Mouse (Mus musculus) gastrocnemius, adult 2 months (tissue): ENCODE results near the gene 4933411K16Rik. TPM values are rescaled to one million over a fixed set of nuclear protein-coding genes. Genes with fewer than 3 reads are reported as not detected.
"Not testable (repeated sequence)": the region's sequence is repeated elsewhere in the genome, so short reads cannot be mapped to it uniquely, and the experiment has no call there.

ENCODE experiments used
- DNase-seq: peaks from one replicate; pipeline ENCODE4 v3.0.0; 2022
- H3K27ac ChIP-seq: fragments of 200-600 bp; 2 replicates; pipeline ENCODE4 v1.8.1; 2022; ENCODE audit warnings: mild to moderate bottlenecking
- H3K4me3 ChIP-seq: fragments of 200-600 bp; 2 replicates; pipeline ENCODE4 v1.8.1; 2022; ENCODE audit warnings: mild to moderate bottlenecking, moderate library complexity
- CTCF ChIP-seq: fragments of 200-600 bp; IDR thresholded peaks from 2 replicates; pipeline ENCODE4 v1.8.1; 2022; ENCODE audit warnings: antibody characterized with exemption, mild to moderate bottlenecking, moderate library complexity
- intact Hi-C: fragments of 180-260 bp; cut with DNase I; formaldehyde crosslinking; loops from one replicate; pipeline ENCODE4 v1.15.1; 2025
- total RNA-seq, 2 experiments: library from RNA; stranded (reverse); gene quantifications; 2 replicates each; pipeline ENCODE4 v1.2.3; 2021

The 4933411K16Rik gene
- total RNA-seq, 2 experiments from 2014 or later, result 0.28 to 0.33 TPM

DNA sequence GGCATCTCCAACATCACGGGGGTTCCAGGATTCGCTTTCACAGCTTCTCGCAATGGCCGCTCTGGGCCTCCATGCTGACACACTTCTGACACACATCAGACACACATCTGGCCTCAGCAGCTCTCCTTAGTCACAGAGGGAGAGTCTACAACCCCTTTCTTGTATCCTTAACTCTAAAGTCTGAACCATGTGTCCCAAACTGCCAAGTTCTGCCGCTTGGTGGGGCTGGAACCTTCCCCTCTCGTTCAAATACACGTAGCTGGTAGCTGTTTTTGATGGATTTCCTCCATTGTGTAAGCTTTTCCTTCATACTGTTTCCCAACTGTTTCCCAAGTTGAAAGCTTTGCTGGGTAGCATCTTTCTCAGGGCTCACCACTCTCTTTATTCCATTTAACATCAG, 19.2 kb downstream of the 4933411K16Rik start:
- intact Hi-C loops, result no loop called here
- DNase-seq, result no peak
- TF ChIP-seq CTCF, result no peak
- no peak overlapping the region for H3K27ac ChIP-seq
- H3K4me3 ChIP-seq, result no peak overlapping the region

DNA sequence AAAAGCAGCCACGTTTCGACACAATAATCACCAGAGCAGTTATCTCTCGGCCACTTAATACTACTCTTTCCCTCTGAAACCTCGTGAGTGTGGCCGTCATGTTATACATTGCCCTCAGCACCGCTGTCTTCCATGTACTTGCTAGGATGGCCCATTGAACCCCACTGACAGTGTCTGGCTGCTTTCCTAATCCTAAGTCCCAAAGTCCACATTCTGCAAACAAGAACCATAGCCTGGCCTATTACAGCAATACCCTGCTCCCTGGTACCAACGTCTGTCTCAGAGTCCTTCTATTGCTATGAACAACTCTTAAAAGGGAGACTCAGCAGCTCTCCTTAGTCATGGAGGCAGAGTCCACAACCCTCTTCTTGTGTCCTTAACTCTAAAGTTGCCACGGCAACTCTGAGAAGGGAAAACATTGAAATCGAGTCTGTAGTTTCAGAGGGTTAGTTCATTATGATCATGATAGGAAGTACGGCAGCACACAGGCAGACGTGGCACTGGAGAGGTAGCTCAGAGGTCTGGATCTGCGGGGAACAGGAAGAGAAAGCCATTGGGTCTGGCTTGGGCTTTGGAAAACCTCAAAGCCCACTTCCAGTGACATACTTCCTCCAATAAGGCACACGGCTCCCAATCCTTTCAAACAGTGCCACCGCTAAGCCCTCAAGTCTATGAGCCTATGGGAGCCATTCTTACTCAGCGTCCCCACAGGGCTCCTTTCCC, 20.0 kb downstream of the 4933411K16Rik start:
- Histone ChIP-seq H3K27ac (peak overlapping the region; percentile 35; the same call in 1 of the 2 replicates), H3K4me3 (no peak overlapping the region)
- DNase-seq, result no peak
- intact Hi-C loops, result no loop called here
- TF ChIP-seq CTCF, result no peak

DNA sequence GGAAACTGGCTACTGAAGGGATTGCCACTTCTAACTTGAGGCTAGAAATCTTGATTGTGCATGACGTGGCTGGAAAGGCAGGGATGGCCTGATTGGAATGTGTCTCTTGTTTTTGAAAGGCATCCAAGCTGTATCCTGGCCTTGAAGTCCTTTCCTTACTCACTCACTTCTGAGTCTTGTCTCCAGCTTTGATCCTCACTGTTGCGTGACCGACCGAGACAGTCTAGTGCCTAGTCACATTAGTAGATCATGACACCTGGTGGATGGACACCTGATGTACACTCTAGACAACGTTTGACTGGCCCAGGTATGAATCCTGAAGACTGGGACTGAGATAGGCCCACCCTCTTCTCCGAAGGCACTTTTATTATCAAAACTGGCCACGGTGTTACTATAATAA, 20.8 kb downstream of the 4933411K16Rik start:
- TF ChIP-seq CTCF, result peak; percentile 43
- intact Hi-C loops, result no loop called here

DNA sequence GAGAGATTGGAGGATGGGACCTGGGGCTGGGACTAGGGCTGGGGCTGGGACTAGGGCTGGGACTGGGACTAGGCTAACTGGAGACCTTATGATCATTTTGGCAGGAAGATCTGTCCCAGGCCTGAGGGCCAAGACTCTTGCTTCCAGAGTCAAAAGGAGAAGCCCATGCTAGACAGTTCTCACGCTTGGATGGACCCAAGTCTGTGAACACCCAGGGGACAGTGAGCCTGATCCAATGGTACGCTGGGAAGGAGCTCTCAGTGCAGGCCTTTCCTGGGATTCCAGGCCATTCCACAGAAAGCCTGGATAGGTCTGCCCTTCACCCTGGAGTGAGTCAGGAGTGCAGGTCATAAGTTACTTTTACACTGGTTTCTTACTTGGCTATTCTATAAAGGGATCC, 23.0 kb downstream of the 4933411K16Rik start:
- intact Hi-C loops, result no loop called here
- DNase-seq, result no peak
- H3K27ac ChIP-seq, result peak overlapping the region; percentile 48
- no peak for TF ChIP-seq CTCF
- no peak overlapping the region for H3K4me3 ChIP-seq

More for the DNA sequence above, 20.8 kb downstream of the 4933411K16Rik start:
- Histone ChIP-seq H3K27ac (peak overlapping the region; percentile 35; the same call in 1 of the 2 replicates), H3K4me3 (no peak overlapping the region)
- DNase-seq, result no peak

DNA sequence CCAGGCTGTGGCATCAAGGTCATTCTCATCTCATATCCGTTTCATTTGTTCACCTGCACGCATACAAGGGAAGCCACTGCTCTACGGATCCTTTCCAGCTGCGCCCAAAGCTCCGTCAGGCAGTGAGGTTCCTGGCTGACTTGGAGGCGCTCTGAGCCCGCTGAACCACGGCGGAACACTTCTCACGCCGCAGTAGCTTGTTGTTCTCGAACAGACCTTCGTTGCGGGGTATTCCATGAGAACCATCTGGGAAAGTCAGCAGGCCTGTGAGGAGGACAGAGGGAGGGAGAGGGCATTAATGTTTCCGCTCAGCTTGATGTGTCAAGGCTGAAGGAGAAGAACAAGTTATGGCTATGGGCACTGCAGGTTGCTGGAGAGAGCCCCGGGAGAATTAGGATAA, 23.9 kb downstream of the 4933411K16Rik start:
- Histone ChIP-seq H3K27ac (no peak overlapping the region), H3K4me3 (no peak overlapping the region)
- DNase-seq, result no peak
- TF ChIP-seq CTCF, result no peak
- intact Hi-C loops, result no loop called here

DNA sequence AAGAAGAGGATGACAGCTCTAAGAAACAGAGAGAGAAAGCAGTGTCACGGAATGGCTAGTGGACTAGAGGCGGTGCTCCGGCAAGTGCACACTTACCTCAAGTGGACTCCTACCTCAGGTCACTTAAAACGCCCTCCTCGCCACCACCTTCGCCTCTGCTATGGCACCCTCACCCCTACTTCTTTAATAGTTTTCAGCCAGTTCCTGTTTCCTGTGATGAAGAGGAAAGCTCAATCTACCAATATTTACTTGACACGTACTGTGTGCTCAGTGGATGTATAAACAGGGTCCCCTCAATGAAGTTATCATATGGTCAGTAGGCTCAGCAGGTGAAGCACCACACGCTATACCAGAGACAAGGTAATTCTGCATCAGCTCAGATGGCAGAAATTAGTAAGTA, 26.5 kb downstream of the 4933411K16Rik start:
- no peak overlapping the region for H3K4me3 ChIP-seq
- intact Hi-C loops, result no loop called here
- H3K27ac ChIP-seq, result no peak overlapping the region
- no peak for TF ChIP-seq CTCF
- DNase-seq, result no peak

DNA sequence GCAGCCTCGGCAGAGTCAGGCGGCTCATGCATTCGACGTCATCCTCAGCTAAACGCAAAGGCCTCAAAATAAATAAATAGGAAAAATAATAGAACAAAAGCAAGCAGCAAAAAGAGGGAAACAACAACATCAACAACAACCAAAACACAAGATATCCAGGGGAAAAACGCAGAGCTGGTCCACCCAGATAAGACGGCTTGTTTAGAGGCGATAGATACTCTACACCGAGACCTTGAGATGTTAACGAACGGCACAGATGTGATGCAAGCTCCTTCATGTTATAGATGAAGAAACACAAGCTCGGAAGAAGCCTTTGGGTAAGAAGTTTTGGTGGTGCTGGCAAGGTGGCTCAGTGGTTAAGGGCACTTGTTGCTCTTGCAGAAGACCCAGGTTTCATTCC, 27.0 kb downstream of the 4933411K16Rik start:
- intact Hi-C loops, result no loop called here
- DNase-seq, result no peak
- no peak for TF ChIP-seq CTCF
- H3K27ac ChIP-seq, result no peak overlapping the region
- H3K4me3 ChIP-seq, result no peak overlapping the region

DNA sequence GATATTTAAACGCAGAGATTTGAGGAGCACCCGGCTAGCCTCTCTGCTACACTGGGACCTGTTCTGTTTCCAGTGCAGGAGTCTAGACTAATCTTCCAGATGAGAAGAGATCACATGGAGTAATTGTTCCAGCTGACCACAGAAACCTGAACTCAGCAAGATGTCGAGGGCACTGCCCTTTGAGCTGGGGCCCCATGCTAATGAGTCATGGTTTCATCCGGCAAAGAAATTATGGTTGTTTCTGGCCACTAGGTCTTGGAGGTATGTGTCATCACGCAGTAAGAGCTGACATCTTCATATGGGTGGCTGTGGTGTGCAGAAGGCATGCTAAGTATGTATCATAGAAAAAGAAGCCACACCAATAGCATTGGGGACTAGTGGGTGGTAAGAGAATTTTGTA, 27.9 kb downstream of the 4933411K16Rik start:
- no peak overlapping the region for H3K4me3 ChIP-seq
- no peak overlapping the region for H3K27ac ChIP-seq
- no peak for DNase-seq
- TF ChIP-seq CTCF, result no peak
- intact Hi-C loops, result no loop called here

DNA sequence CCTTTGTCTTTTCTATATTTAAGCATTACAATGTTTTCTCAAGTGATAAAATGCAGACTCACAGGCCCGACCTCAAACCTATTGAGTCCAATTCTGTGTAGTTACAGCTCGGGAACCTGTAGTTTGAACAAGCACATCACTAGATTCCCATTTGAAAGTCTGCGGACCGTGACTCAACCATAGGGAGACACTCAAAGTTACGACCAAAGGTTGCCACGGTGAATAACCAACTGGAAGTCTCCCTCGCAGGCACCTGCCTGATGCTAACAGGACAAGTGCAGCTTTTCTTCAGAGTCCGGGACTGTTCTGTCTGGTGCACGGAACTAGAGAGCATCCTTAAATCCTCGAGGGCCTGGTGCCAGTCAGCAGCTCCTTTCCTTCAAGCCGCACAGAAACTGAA, 28.4 kb downstream of the 4933411K16Rik start:
- intact Hi-C loops, result no loop called here
- TF ChIP-seq CTCF, result no peak
- H3K4me3 ChIP-seq, result no peak overlapping the region
- H3K27ac ChIP-seq, result no peak overlapping the region
- no peak for DNase-seq

DNA sequence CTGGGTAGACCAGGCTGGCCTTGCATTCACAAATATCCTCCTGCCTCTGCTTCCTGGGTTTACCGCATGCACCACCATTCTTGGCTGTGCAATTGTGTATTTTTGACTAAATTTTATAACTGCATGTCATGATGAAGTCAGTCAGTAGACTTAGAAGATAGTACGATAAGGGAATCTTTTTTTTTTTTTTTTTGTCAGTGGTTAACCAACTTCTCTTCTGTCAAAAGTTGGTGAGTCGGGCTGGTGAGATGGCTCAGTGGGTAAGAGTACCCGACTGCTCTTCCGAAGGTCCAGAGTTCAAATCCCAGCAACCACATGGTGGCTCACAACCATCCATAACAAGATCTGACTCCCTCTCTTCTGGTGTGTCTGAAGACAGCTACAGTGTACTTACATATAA, 29.6 kb downstream of the 4933411K16Rik start:
- DNase-seq, H3K4me3 ChIP-seq, intact Hi-C loops, H3K27ac ChIP-seq: not testable (repeated sequence)

DNA sequence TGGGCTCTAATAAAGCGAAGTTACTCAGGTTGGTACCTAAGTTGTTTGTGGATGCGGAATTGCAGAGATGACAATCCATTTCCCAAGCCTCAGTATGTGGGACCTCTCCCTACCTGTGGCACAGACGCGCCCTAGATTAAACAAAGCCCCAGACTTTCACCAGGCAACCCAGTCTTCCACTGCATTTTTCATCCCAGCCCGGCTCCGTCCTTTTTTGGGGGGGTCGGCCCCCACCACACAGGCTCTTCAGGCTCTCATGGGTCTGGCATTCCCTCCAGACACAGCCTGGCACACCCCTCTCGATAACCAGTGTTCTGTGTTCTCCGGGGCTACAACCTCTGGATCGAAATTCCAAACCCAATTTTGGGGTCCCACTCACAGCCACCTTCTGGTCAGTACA, 33.6 kb downstream of the 4933411K16Rik start:
- Histone ChIP-seq H3K4me3 (peak overlapping the region; percentile 72), H3K27ac (no peak overlapping the region)
- no peak for TF ChIP-seq CTCF
- intact Hi-C loops, result no loop called here
- no peak for DNase-seq

DNA sequence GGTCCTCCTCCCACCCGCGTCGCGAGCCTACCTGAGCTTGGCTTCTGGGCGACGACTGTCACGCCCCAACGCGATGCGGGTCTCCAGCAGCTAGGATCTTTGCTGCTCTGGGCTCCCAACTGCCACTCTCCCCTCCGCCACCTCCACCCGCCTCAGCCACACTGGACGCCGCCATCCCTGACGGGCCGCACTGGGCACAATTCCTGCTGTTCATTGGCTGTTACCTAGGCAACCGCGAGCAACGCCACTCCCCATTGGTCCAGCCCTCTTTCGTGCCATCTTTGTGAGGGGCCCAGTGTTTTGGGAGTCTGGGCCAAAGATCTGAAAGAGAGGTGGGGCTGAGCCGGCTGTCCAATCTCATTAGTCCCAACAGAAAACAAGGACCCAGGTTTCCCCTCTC, 34.1 kb downstream of the 4933411K16Rik start, which contains the start of gene Morn4:
Gene Morn4, minus strand, starts transcription at position 192 of the 400 bp plus-strand sequence.
- TF ChIP-seq CTCF, result no peak
- intact Hi-C loops, result no loop called here
- DNase-seq, result peak; percentile 81
- no peak within 1 kb of the TSS for H3K27ac ChIP-seq
- peak within 1 kb of the TSS; percentile 72 for H3K4me3 ChIP-seq

DNA sequence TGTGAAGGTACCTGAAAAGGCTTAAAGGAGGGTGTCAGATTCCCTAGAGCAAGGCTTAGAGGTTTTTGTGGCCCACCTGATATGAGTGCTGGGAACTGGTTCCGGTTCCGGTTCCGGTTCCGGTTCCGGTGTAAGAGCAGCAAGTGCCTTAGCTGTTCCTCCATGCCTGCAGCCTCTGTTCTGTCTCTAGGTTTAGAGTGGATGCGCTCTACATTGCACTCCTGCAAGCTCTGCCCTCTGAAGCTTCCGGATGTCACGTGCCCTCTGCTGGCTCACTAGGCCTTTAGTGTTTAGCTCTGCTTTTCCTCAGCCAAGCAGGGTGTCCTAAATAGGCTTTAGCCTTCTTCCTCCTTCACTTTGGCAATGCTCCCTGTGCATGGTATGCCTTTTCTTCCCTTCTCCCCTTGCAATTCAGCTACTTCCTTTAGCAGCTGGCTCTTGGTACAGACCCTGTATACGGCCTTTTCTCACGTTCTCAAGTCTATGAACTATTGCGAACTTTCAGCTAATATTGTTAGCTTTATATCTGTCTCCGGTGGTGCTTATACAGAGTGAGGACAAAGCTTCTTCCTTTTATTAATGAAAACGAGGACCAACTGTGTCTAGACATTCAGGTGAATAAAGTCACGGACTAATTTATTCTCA, 37.2 kb downstream of the 4933411K16Rik start:
- DNase-seq, result peak; percentile 73
- Histone ChIP-seq H3K27ac (peak overlapping the region; percentile 95), H3K4me3 (peak overlapping the region; percentile 89)
- TF ChIP-seq CTCF, result no peak
- intact Hi-C loops, result no loop called here
